Mouse (Mus musculus) lung, adult 2 months (tissue): Measurements from ENCODE around the gene Rgma. TPM values are rescaled to one million over a fixed set of nuclear protein-coding genes. Genes with fewer than 3 reads are reported as not detected.

Experiments
- DNase-seq: peaks from one replicate; pipeline ENCODE4 v3.0.0; 2022
- H3K4me1 ChIP-seq: fragments of 200-500 bp; 2 replicates; pipeline ENCODE4 v1.6.1; 2011; ENCODE audit warnings: low read length; ENCODE audit not compliant: control insufficient read depth, insufficient read depth
- H3K4me3 ChIP-seq: fragments of 200-500 bp; replicated peaks from 2 replicates; pipeline ENCODE3; 2011; ENCODE audit warnings: low read depth, mild to moderate bottlenecking, control low read depth, low read length; ENCODE audit errors: extremely low read depth
- CTCF ChIP-seq: fragments of 200-500 bp; IDR thresholded peaks from 2 replicates; pipeline ENCODE4 v1.5.1; 2011; ENCODE audit warnings: mild to moderate bottlenecking, low read length, control low read depth; ENCODE audit not compliant: insufficient read depth
- POLR2A ChIP-seq: fragments of 200-500 bp; IDR thresholded peaks from 2 replicates; pipeline ENCODE4 v1.6.1; 2011; ENCODE audit warnings: low read depth, mild to moderate bottlenecking, control low read depth, low read length, borderline replicate concordance; ENCODE audit errors: extremely low read depth
- WGBS: fragments of 180-500 bp; shearing (Covaris S2); methylation state at CpG from one replicate; pipeline ENCODE4 v1.1.7; 2018; 5-methylcytosine and 5-hydroxymethylcytosine counted together
- polyA plus RNA-seq: library from polyadenylated mRNA; depleted of rRNA; stranded (reverse); fragments of >200 nt; gene quantifications from 2 replicates; pipeline ENCODE4 v1.2.3, GENCODE M21; 2012

Gene Rgma
- polyA plus RNA-seq, 1 experiment: 27.5 TPM

- H3K4me1 ChIP-seq: no peaks in the 10 kb centered on the region
- 77% methylated on average over 7 of the region's 7 CpGs for WGBS
- no peak for TF ChIP-seq POLR2A
- TF ChIP-seq CTCF: no peak
- DNase-seq: no peak
- H3K4me3 ChIP-seq: no peak overlapping the region
Measured at GRCm38 (mm10) chr7:73382843-73383242, 7.5 kb downstream of the Rgma start.

- TF ChIP-seq CTCF (no peak), POLR2A (no peak)
- WGBS: 78% methylated on average over 2 of the region's 2 CpGs
- Histone ChIP-seq H3K4me3 (no peak overlapping the region), H3K4me1 (peaks cover 8% of the 10 kb centered on the region)
- no peak for DNase-seq
Measured at GRCm38 (mm10) chr7:73388866-73389265, 13.6 kb downstream of the Rgma start.

- WGBS: 28% methylated on average over 9 of the region's 9 CpGs
- Histone ChIP-seq H3K4me3 (no peak overlapping the region), H3K4me1 (peaks cover 11% of the 10 kb centered on the region)
- no peak for TF ChIP-seq POLR2A
- TF ChIP-seq CTCF: no peak
- no peak for DNase-seq
Measured at GRCm38 (mm10) chr7:73389419-73389818, 14.1 kb downstream of the Rgma start.

GRCm38 (mm10) chr7:73389871-73390294 lies 14.6 kb downstream of the Rgma start:
- 9% methylated on average over 15 of the region's 15 CpGs for WGBS
- H3K4me3 ChIP-seq: no peak overlapping the region
- TF ChIP-seq POLR2A: peak; percentile 9; the same call in 1 of the 2 replicates
- TF ChIP-seq CTCF: no peak
- DNase-seq: peak; percentile 45
- H3K4me1 ChIP-seq: peaks cover 11% of the 10 kb centered on the region

GRCm38 (mm10) chr7:73390426-73391001 lies 15.2 kb downstream of the Rgma start:
- no peak overlapping the region for H3K4me3 ChIP-seq
- no peak for TF ChIP-seq POLR2A
- TF ChIP-seq CTCF: no peak
- H3K4me1 ChIP-seq: peaks cover 11% of the 10 kb centered on the region
- 9% methylated on average over 18 of the region's 18 CpGs for WGBS
- DNase-seq: no peak

GRCm38 (mm10) chr7:73391002-73391517 lies 15.8 kb downstream of the Rgma start:
- peak overlapping the region; percentile 73 for H3K4me3 ChIP-seq
- TF ChIP-seq POLR2A (peak; percentile 70; the same call in 1 of the 2 replicates), CTCF (no peak)
- H3K4me1 ChIP-seq: peaks cover 11% of the 10 kb centered on the region
- peak; percentile 86 for DNase-seq
- 1% methylated on average over 39 of the region's 42 CpGs for WGBS

- WGBS: 1% methylated on average over 39 of the region's 39 CpGs
- Histone ChIP-seq H3K4me1 (peaks cover 11% of the 10 kb centered on the region), H3K4me3 (peak overlapping the region; percentile 73)
- no peak for TF ChIP-seq POLR2A
- TF ChIP-seq CTCF: no peak
- DNase-seq: peak; percentile 56
Measured at GRCm38 (mm10) chr7:73391518-73392321, 16.4 kb downstream of the Rgma start.

GRCm38 (mm10) chr7:73392359-73392758 lies 17.1 kb downstream of the Rgma start:
- no peak for DNase-seq
- TF ChIP-seq POLR2A (peak; percentile 25; the same call in 1 of the 2 replicates), CTCF (no peak)
- H3K4me1 ChIP-seq: peaks cover 11% of the 10 kb centered on the region
- peak overlapping the region; percentile 73 for H3K4me3 ChIP-seq
- WGBS: 7% methylated on average over 9 of the region's 9 CpGs

- TF ChIP-seq POLR2A (no peak), CTCF (no peak)
- peaks cover 11% of the 10 kb centered on the region for H3K4me1 ChIP-seq
- H3K4me3 ChIP-seq: no peak overlapping the region
- 45% methylated on average over 9 of the region's 9 CpGs for WGBS
- no peak for DNase-seq
Measured at GRCm38 (mm10) chr7:73393307-73394012, 18.2 kb downstream of the Rgma start.
